In genomic region chr11:106198277-106198676, GRCm38 (mm10) we compare ENCODE assay signal across 25 mouse cellular contexts. TPM values are rescaled to one million over a fixed set of nuclear protein-coding genes. Genes with fewer than 3 reads are reported as not detected.
DNase-seq lines count a peak whose midpoint lies in the region; ATAC-seq lines count a peak whose summit lies in the region.
"Had no signal": no experiment of that assay in that cellular context is flagged by ENCODE, and none has a peak within 500 bp of the region (broad histone marks: within the 10 kb centered on the region; RNA-seq: fewer than 3 reads in every experiment).

No protein-coding gene starts in this region.

- no peak overlapping the region for H3K4me2 ChIP-seq in heart, embryonic 12.5 days
- H3K4me2 ChIP-seq: embryonic facial prominence, embryonic 15.5 days; forebrain, embryonic 15.5 days; hindbrain, embryonic 12.5 days had no signal

- H3K36me3 ChIP-seq in heart, embryonic 12.5 days = peaks cover 55% of the 10 kb centered on the region

- WGBS in heart, embryonic 12.5 days = 72% methylated on average over 4 of the region's 4 CpGs

- H3K9me3 ChIP-seq in heart, embryonic 12.5 days (replicated peaks) = no peaks in the 10 kb centered on the region
- H3K9me3 ChIP-seq: embryonic facial prominence, embryonic 15.5 days; forebrain, embryonic 15.5 days; hindbrain, embryonic 12.5 days had no signal

- H3K4me1 ChIP-seq in heart, embryonic 12.5 days (replicated peaks) = peaks cover 9% of the 10 kb centered on the region; the same call in 1 of the 2 replicates
- H3K4me1 ChIP-seq: hindbrain, embryonic 12.5 days had no signal

- no peak overlapping the region for H3K9ac ChIP-seq in heart, embryonic 12.5 days
- H3K9ac ChIP-seq: embryonic facial prominence, embryonic 15.5 days; forebrain, embryonic 15.5 days; hindbrain, embryonic 12.5 days had no signal

- no peak for ATAC-seq in heart, embryonic 12.5 days (ENCODE audit: insufficient number of reproducible peaks, low FRiP score)
- 0 out of 2 replicates have a peak, but pooled peaks have one; percentile 33 for ATAC-seq in monocyte, adult 5-6 weeks (replicated peaks; ENCODE audit: insufficient number of reproducible peaks, low FRiP score, low TSS enrichment, poor library complexity, severe bottlenecking)
- ATAC-seq: forebrain, embryonic 15.5 days; hindbrain, embryonic 16.5 days had no signal

- no peaks in the 10 kb centered on the region for H3K27me3 ChIP-seq in heart, embryonic 12.5 days (replicated peaks)
- H3K27me3 ChIP-seq: embryonic facial prominence, embryonic 15.5 days; forebrain, embryonic 15.5 days; hindbrain, embryonic 12.5 days had no signal

- no peak overlapping the region for H3K4me3 ChIP-seq in heart, embryonic 12.5 days
- H3K4me3 ChIP-seq: embryonic facial prominence, embryonic 15.5 days; forebrain, embryonic 15.5 days; hindbrain, embryonic 12.5 days had no signal

- no peak overlapping the region for H3K27ac ChIP-seq in heart, embryonic 12.5 days (ENCODE audit: poor library complexity, severe bottlenecking)
- H3K27ac ChIP-seq: embryonic facial prominence, embryonic 15.5 days; forebrain, embryonic 15.5 days; hindbrain, embryonic 12.5 days had no signal

- DNase-seq in heart, adult 11 months = peak; percentile 76
- DNase-seq in A20 (ENCODE audit: low read depth, low spot score) (peak; percentile 12), MEL-GATA-1-ER (ENCODE audit: extremely low read depth, low read depth) (peak; percentile 38)
- no peak for DNase-seq in cerebellum, postnatal 25 days
- no peak for DNase-seq in thymus, adult 18-20 months
- DNase-seq: adrenal gland, adult 2 months; adrenal gland, postnatal 25 days; cerebellum, adult 18-20 months; cerebellum, adult 9-11 months; embryo, embryonic 11 days; gastrocnemius, postnatal 14 days; heart, postnatal 10 days; heart, postnatal 4 days had no signal

RNA-seq across cellular contexts. Expression of gene Strada, which starts 3.7 kb away (rescaled TPM):
- polyA plus RNA-seq in heart, embryonic 12.5 days (2016; fragmentation: Nextera tagmentation; extraction: Ambion mirVana) = 22.4 and 22.6 TPM in 2 replicates
- 20.0 to 33.6 TPM (median 21.1 TPM) in 3 replicates for total RNA-seq in monocyte, adult 5-6 weeks (2017)

RNA-seq across cellular contexts. Expression of gene Ccdc47, which starts 17.9 kb away (rescaled TPM):
- 90.3 and 93.1 TPM in 2 replicates for polyA plus RNA-seq in heart, embryonic 12.5 days (2016; fragmentation: Nextera tagmentation; extraction: Ambion mirVana)
- total RNA-seq in monocyte, adult 5-6 weeks (2017) = 131 to 182 TPM (median 140 TPM) in 3 replicates

RNA-seq across cellular contexts. Expression of gene Ddx42, which starts 18.4 kb away (rescaled TPM):
- 59.1 and 60.7 TPM in 2 replicates for polyA plus RNA-seq in heart, embryonic 12.5 days (2016; fragmentation: Nextera tagmentation; extraction: Ambion mirVana)
- total RNA-seq in monocyte, adult 5-6 weeks (2017) = 90.8 to 119 TPM (median 99.4 TPM) in 3 replicates

RNA-seq across cellular contexts. Expression of gene Limd2, which starts 37.6 kb away (rescaled TPM):
- polyA plus RNA-seq in heart, embryonic 12.5 days (2016; fragmentation: Nextera tagmentation; extraction: Ambion mirVana) = 125 and 135 TPM in 2 replicates
- 91.7 to 118 TPM (median 94.0 TPM) in 3 replicates for total RNA-seq in monocyte, adult 5-6 weeks (2017)

RNA-seq across cellular contexts. Expression of gene Gm10840, which starts 37.6 kb away (rescaled TPM):
- polyA plus RNA-seq in heart, embryonic 12.5 days (2016; fragmentation: Nextera tagmentation; extraction: Ambion mirVana) = not detected in 2 replicates
- total RNA-seq in monocyte, adult 5-6 weeks (2017) = not detected in 3 replicates
- total RNA-seq: adrenal gland, adult 2 months; adrenal gland, postnatal 25 days; common myeloid progenitor, adult 5-6 weeks; gastrocnemius, postnatal 14 days; granulocyte monocyte progenitor cell, adult 5-6 weeks; heart, postnatal 10 days; heart, postnatal 4 days had no signal
- polyA plus RNA-seq: adrenal gland, adult 2 months; embryonic facial prominence, embryonic 11.5 days; forebrain, embryonic 11.5 days; heart, embryonic 14.5 days; hindbrain, embryonic 16.5 days; intestine, embryonic 14.5 days had no signal

Comparison
In these comparisons a context has a peak if more than half of its experiments do, and no peak if none do; other contexts are left out.
1. DNase-seq: peak in heart, adult 11 months (single experiment), A20 (single experiment) and MEL-GATA-1-ER (single experiment); none in cerebellum, postnatal 25 days (0 of 2) and thymus, adult 18-20 months (0 of 2).